Mouse (Mus musculus): ENCODE measurements around the gene Pard6b.

DNA sequence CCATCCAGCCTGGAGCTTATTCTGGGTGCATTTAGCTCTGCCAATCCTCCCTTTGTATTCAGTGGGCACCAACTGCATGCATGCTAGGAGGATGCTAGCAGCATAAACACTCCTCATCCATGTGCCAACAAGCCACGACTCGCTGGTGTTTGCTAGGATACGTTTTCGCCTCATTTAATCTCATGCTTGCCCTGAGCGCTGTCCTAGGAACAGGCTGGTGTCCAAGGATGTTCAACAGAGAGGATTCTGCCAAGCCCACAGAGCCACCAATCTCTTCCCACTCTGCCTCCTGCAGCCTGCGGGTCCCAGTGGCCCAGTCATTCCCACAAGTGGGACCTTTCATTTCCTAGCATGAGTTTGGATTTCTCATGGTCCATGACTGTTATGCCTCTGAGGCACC, 38.8 kb upstream of the Pard6b start:
- TF ChIP-seq CTCF (IDR thresholded peaks at IDR 0.05; ENCODE audit: low read depth) (no peak), EP300 (IDR thresholded peaks at IDR 0.05; ENCODE audit: low read depth) (no peak)
